Mouse (Mus musculus): ENCODE data around the gene Usp25.

The Usp25 gene

DNA sequence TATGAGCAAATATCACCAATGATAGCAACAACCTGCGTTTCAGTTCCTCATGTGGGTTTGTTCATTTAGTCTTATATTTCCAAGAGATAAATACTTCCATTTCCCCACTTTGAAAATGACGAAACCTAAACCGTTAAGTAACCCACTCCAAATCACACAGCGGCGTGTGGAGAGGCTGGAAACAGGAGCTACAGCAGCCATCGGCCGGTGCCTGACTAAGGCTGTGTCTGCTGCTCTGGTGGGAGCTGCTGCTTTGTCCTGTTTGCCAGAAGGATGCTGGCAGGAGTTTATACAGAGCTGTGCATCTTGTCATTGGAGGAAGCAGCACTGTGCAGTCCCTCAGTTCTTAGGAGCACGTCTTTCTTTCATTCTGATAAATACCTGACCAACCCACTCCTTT, 21.2 kb downstream of the Usp25 start:
- no peak for DNase-seq

- no peak for DNase-seq
Measured at GRCm38 (mm10) chr16:77041573-77041972, 28.1 kb downstream of the Usp25 start.

GRCm38 (mm10) chr16:77043499-77043898, 30.0 kb downstream of the Usp25 start:
- no peak for DNase-seq

DNA sequence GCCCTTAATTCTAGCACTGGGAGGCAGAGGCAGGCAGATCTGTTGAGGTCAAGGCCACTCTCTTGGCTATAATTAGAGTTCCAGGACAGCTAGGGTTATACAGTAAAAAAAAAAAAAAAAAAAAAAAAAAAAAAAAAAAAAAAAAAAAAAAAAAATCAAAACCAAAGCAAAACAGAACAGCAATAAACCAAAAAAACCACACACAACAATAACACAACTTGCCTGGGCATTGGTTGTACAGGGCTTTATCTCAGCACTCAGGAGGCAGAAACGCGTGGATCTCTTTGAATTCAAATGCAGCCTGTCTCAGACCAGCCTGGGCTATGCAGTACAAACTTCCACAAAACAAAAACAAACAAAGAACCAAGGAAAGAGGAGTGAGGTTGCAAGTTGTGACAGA, 40.7 kb downstream of the Usp25 start:
- no peak for DNase-seq

DNA sequence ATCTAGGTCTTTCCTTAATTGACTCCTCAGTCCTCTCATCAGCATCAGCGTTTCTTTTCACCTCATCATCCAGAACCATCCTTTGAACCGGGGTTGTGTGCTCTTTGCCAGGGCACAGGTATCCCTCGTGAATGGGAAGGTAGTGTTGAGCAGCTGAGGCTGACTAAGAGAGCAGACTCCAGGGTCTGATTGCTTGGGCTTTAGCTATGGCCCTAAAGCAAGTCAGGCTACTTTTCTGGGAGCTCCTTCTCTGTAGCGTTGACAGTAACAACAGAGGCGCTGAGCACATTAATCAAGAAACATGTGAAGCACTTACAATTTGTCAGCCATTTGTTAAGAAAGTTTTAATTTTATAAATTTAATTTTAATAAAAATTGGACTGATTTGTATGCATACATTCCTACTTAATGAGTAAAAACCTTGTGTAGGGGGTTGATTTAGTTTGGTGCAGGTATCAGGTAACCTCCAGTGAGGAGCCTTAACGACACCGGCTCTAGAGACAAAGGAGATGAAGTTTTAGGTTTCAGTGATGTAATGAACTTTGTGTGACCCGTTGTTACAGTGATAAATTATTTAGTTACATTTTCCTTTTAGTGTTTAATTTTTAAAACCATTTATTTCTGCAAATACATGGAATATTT, 42.1 kb downstream of the Usp25 start:
- no peak for DNase-seq

DNA sequence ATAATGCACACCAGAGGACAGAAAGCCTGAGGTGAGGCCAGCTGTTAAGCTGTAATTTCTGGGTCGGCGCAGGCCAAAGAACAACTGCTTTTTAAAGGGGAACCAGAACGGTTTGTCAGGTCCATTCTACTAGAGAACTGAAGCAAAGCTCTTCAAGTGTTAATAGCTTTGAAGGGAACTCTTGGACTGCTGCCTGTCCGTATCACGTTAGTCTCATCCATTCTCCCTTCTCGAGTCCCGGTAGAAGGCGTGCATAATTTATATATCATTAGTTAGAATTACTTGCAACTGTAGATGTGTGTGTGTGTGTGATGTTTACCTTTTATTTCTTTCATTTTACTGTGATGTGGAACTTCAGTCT, 42.6 kb downstream of the Usp25 start:
- no peak for DNase-seq

- DNase-seq, result no peak
Measured at GRCm38 (mm10) chr16:77058567-77058966, 45.1 kb downstream of the Usp25 start.

GRCm38 (mm10) chr16:77060166-77060565, 46.7 kb downstream of the Usp25 start:
- DNase-seq, result peak; percentile 84

GRCm38 (mm10) chr16:77063916-77064315, 50.4 kb downstream of the Usp25 start:
- DNase-seq, result no peak

GRCm38 (mm10) chr16:77076954-77077735, 63.6 kb downstream of the Usp25 start:
- no peak for DNase-seq

- no peak for DNase-seq
Measured at GRCm38 (mm10) chr16:77077736-77078005, 64.2 kb downstream of the Usp25 start.

DNA sequence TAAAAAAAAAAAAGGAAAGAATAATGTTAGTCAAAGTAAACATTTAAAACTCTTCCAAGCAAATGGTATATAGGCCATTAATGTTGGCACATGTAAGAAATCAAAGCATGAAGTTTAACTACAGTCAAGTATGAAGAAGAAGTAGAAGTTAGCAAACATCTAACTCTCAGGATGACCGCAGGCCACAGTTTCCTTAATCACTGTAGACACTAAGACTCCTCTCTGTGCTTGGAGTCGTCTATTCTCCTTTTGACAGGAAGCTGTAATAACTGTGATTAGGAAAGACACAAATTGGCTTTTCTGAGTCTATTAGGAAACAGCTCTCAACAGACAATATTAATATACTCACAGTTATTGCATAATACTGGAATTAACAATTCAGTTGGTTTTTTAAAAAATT, 70.6 kb downstream of the Usp25 start:
- no peak for DNase-seq

DNA sequence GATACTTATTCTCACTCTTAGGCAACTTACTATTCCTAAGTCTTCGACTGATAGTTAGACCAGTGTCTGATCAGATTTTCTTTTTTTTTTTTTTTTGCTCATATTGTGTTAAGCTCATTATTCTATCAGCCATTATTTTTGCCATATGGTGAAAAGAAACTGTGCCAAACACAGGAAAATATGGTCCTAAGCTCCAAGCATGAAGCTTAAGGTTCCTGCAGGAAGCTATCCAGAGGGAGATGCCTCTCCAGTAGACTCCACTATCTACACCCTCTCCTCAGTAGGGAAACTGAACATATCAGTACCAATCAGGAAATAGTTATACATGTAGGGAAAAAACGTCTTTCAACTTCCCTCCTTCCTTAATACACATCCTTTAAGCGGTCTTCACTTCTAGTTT, 76.3 kb downstream of the Usp25 start:
- DNase-seq, result no peak

- no peak for DNase-seq
Measured at GRCm38 (mm10) chr16:77093526-77093925, 80.0 kb downstream of the Usp25 start.

DNA sequence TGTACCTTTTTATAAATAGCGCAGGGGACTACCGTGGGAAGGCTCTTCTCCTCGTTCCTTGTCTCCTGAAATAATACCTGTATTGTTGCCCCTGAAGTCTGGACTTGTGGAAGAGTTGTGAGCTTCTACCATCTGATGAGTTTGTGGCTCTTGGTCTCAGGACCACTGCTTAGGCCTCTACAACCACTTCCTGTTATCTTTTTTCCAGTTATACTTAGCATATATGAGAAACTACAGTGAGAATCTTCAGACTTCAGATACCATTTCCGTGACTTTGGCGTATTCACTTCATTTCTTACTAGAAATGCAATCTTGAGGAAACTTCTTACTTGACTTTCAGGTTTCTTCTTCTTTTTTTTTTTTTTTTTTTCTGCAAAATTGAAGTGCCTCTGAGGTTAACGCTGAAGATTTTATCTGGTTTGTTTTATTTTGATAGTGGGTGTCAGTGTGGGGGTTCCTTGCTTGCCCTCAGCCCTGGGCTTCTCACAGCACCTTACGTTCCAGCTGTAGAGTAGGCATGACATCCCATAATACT, 81.6 kb downstream of the Usp25 start:
- no peak for DNase-seq

DNA sequence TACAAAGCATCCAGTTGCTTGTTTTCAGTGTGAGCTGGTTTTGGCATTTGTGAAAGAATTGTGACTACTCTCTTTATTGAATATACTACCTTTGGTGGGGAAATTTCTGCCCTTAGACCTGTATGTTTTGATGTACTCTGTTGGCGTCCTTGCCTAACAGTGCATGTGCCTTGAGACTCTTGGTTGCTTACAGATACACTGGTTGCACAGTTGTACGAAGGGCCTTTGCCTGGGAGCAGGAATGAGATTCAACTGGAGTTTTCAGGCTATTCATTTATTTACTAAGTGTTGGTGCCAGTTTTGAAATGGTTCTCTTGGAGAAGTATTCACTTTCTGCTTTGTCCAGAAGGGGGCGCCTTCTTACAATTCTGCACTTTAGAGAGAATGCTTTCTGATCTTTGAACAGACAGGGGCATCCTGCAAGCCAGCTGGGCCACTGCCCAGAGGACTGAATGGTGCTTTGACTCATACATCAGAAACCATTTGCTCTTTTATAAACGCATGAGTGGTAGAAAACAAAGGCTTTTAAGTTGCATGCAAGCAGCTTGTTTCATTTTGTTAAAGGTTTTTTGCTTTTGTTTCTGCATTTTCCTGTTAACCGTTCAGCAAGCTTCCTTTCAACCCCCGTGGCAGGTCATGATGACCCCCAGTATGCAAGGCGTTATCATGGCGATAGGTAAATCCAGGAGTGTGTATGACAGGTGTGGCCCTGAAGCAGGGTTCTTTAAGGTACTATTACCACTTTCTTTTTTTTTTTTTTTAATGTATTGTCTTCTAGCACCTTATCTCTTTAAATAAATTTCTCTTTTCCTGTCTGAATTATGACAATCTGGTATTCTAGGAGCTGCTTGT, 85.7 kb downstream of the Usp25 start:
- peak; percentile 41 for DNase-seq

- no peak for DNase-seq
Measured at GRCm38 (mm10) chr16:77103637-77104264, 90.2 kb downstream of the Usp25 start.

DNA sequence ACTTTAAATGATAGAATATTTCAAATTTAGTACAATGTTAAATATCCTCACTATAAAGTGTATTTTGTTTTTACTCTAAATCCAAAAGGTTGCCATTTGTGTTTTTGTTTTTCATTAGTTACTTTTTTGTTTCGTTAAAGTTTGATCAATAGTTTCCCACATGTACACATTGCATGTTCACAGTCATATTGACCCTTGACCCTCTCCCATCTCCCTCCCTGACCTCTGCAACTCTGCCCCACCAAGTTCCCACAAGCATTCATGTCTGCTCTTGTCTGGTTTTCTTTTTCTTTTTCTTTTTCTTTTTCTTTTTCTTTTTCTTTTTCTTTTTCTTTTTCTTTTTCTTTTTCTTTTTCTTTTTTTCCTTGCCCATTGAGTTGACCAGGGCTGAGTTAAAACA, 97.8 kb downstream of the Usp25 start:
- no peak for DNase-seq

- DNase-seq, result no peak
Measured at GRCm38 (mm10) chr16:77125908-77126307, 112.4 kb downstream of the Usp25 start.

GRCm38 (mm10) chr16:77128683-77129082, 115.2 kb downstream of the Usp25 start:
- no peak for DNase-seq

DNA sequence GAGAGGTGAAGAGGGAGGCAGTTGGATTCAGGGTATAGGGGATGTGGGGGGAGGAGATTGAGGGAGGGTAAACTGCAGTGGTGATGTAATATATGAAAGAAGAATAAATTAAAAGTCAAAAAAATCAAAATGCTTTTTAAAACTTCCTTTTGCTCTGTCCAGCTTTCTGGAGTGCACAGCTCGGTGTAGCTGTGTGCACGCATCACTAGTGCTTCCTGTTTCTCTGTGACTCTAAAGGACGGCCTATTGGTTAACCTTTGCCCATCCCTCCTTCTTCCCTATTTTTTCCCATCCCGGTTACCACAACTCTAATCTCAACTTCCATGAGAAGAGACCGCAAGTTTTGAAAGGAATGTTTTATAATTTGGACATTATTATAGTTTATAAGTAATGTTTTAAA, 119.5 kb downstream of the Usp25 start:
- no peak for DNase-seq

GRCm38 (mm10) chr16:77140651-77141050, 127.1 kb downstream of the Usp25 start:
- no peak for DNase-seq

GRCm38 (mm10) chr16:77146801-77147200, 133.3 kb downstream of the Usp25 start:
- no peak for DNase-seq
